Mouse (Mus musculus): ENCODE data around the gene Itga9. TPM values are rescaled to one million over a fixed set of nuclear protein-coding genes. Genes with fewer than 3 reads are reported as not detected.

Gene Itga9
- polyA plus RNA-seq, 1 experiment from 2014 or later = 2.8 TPM

DNA sequence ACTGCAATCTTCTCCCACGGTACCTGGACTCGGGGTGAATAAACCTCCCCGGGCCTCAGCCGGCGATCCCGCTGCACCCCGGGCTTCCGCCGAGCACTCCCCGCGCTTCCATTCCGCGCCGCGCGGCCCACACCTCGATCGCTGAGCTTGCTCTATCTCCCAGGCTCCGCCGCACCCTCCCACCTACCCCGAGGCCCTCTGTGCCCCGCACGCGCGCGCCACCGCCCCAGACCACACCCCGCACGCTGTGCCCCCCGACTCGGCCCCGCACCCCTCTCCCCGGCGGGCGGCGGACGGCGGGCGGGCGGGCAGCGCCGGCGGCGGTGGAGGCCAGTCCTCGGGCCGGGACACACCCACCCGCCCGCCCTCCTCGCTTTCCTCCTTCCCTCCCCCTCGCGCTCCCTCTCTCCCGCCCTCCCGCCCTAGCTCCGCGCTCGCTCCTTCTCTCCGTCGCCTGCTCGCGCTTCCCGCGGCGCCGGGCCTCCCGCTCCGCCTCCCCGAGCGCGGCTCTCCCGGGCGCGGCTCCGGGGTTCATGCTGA, 319.7 kb downstream of the Itga9 start, which contains the start of gene Ctdspl:
TSS of gene Ctdspl (plus strand) at position 343 of the 540 bp plus-strand sequence.
- ATAC-seq (ENCODE audit: low FRiP score, low read depth) = peak; percentile 59
- peak within 1 kb of the TSS; percentile 75 for H3K9ac ChIP-seq
- H3K4me3 ChIP-seq = peak within 1 kb of the TSS; percentile 89
- no peaks in the 10 kb centered on the region for H3K36me3 ChIP-seq
- H3K9me3 ChIP-seq = no peaks in the 10 kb centered on the region
- H3K27me3 ChIP-seq = no peaks in the 10 kb centered on the region
- WGBS = under 1% methylated on average over 32 of the region's 73 CpGs
- peak within 1 kb of the TSS; percentile 99 for H3K4me2 ChIP-seq
- peaks cover 40% of the 10 kb centered on the region for H3K4me1 ChIP-seq (replicated peaks)
- peak within 1 kb of the TSS; percentile 89 for H3K27ac ChIP-seq (replicated peaks)

GRCm38 (mm10) chr9:118926688-118927321, 320.3 kb downstream of the Itga9 start:
- H3K27me3 ChIP-seq = no peaks in the 10 kb centered on the region
- ATAC-seq (ENCODE audit: low FRiP score, low read depth) = peak; percentile 44; the same call in 1 of the 2 replicates

DNA sequence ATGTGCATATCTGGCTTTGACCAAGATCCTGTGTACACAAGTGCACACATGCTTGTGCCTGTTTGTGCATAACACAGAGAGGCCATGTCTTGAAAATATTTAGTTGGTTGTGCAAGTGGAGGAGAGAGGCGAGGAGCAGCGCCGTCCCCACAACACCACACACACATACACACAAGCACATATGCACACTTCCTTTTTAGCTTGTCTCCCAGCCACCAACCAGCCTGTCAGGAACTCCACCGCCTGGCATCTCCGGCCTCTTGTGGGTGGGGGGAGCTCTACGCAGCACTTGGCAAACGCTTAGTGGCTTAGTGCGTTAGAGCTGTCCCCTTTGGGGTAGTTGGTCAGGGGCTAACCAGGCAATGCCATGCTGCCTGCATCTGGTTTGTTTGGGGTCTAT, 321.0 kb downstream of the Itga9 start:
- H3K4me2 ChIP-seq = peak overlapping the region; percentile 99
- peak overlapping the region; percentile 89 for H3K4me3 ChIP-seq
- H3K27ac ChIP-seq (replicated peaks) = no peak overlapping the region; the same call in 1 of the 2 replicates
- ATAC-seq (ENCODE audit: low FRiP score, low read depth) = no peak
- peak overlapping the region; percentile 75 for H3K9ac ChIP-seq
- H3K9me3 ChIP-seq = no peaks in the 10 kb centered on the region
- no peaks in the 10 kb centered on the region for H3K27me3 ChIP-seq
- peaks cover 40% of the 10 kb centered on the region for H3K4me1 ChIP-seq (replicated peaks)
- 34% methylated on average over 8 of the region's 8 CpGs for WGBS
- no peaks in the 10 kb centered on the region for H3K36me3 ChIP-seq

More at GRCm38 (mm10) chr9:118926688-118927321, 320.3 kb downstream of the Itga9 start:
- WGBS = 2% methylated on average over 54 of the region's 68 CpGs
- no peaks in the 10 kb centered on the region for H3K9me3 ChIP-seq
- H3K4me3 ChIP-seq = peak overlapping the region; percentile 89
- peak overlapping the region; percentile 75 for H3K9ac ChIP-seq
- peaks cover 40% of the 10 kb centered on the region for H3K4me1 ChIP-seq (replicated peaks)
- H3K36me3 ChIP-seq = no peaks in the 10 kb centered on the region
- peak overlapping the region; percentile 89 for H3K27ac ChIP-seq (replicated peaks)
- peak overlapping the region; percentile 99 for H3K4me2 ChIP-seq

GRCm38 (mm10) chr9:118928007-118928406, 321.5 kb downstream of the Itga9 start:
- H3K9me3 ChIP-seq = no peaks in the 10 kb centered on the region
- H3K4me1 ChIP-seq (replicated peaks) = peaks cover 40% of the 10 kb centered on the region
- no peak overlapping the region for H3K27ac ChIP-seq (replicated peaks)
- no peaks in the 10 kb centered on the region for H3K27me3 ChIP-seq
- peak overlapping the region; percentile 75; the same call in 1 of the 2 replicates for H3K9ac ChIP-seq
- ATAC-seq (ENCODE audit: low FRiP score, low read depth) = no peak
- peak overlapping the region; percentile 89 for H3K4me3 ChIP-seq
- peak overlapping the region; percentile 99 for H3K4me2 ChIP-seq
- 56% methylated on average over 2 of the region's 2 CpGs for WGBS
- no peaks in the 10 kb centered on the region for H3K36me3 ChIP-seq

GRCm38 (mm10) chr9:118928656-118929055, 322.2 kb downstream of the Itga9 start:
- Histone ChIP-seq H3K4me3 (no peak overlapping the region), H3K36me3 (no peaks in the 10 kb centered on the region), H3K9ac (no peak overlapping the region), H3K4me1 (replicated peaks) (peaks cover 40% of the 10 kb centered on the region), H3K27ac (replicated peaks) (no peak overlapping the region), H3K27me3 (no peaks in the 10 kb centered on the region), H3K4me2 (peak overlapping the region; percentile 99), H3K9me3 (no peaks in the 10 kb centered on the region)
- WGBS = 50% methylated on average over 7 of the region's 7 CpGs
- no peak for ATAC-seq (ENCODE audit: low FRiP score, low read depth)

DNA sequence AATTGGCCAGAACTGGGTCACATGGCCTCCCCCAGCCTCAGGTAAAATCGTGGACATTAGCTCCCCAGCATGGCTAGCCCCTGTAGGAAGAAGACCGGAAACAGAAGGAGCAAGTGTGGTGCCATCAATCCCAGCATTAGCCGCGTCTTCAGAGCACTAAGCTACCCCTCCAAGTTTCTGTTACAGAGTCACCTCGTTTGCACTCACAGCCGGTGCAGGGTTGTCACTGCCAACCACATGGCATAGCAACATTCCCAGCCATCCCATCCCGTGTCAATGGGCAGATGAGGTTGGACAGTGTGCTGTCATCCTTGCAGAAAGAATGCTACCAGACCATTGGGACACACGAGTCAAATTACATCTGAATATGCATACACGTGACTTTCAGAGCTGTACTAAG, 324.1 kb downstream of the Itga9 start:
- no peaks in the 10 kb centered on the region for H3K36me3 ChIP-seq
- no peak overlapping the region for H3K27ac ChIP-seq (replicated peaks)
- H3K4me3 ChIP-seq = no peak overlapping the region
- no peaks in the 10 kb centered on the region for H3K27me3 ChIP-seq
- no peak overlapping the region for H3K9ac ChIP-seq
- H3K4me2 ChIP-seq = no peak overlapping the region
- no peak for ATAC-seq (ENCODE audit: low FRiP score, low read depth)
- 72% methylated on average over 9 of the region's 9 CpGs for WGBS
- peaks cover 32% of the 10 kb centered on the region for H3K4me1 ChIP-seq (replicated peaks)
- no peaks in the 10 kb centered on the region for H3K9me3 ChIP-seq

- no peaks in the 10 kb centered on the region for H3K36me3 ChIP-seq
- H3K27me3 ChIP-seq = no peaks in the 10 kb centered on the region
- H3K9me3 ChIP-seq = no peaks in the 10 kb centered on the region
- 91% methylated on average over 9 of the region's 9 CpGs for WGBS
- ATAC-seq (ENCODE audit: low FRiP score, low read depth) = no peak
- H3K27ac ChIP-seq (replicated peaks) = no peak overlapping the region
- H3K4me2 ChIP-seq = no peak overlapping the region
- peaks cover 21% of the 10 kb centered on the region for H3K4me1 ChIP-seq (replicated peaks)
- H3K9ac ChIP-seq = no peak overlapping the region
- H3K4me3 ChIP-seq = no peak overlapping the region
Observed at GRCm38 (mm10) chr9:118933800-118934199, 327.3 kb downstream of the Itga9 start.

DNA sequence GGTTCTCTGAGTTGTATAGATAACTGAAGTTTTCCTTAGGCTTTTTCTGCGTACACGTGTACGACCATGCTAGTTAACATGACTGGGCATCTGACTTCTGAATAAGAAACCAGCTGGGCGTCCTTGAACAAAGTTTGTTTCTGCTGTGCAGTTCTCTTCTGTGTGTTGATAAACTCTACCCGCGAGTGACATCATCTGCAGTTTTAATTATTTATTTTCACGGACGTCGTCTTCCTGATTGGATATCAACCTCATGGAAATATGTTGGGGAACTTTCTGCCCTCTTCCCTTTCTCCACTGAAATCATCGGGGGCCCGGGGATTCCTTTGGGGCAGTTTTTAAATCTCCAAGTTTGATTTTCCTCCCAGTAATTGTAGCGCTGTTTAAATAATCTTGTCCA, 327.8 kb downstream of the Itga9 start:
- Histone ChIP-seq H3K9ac (no peak overlapping the region), H3K4me1 (replicated peaks) (peaks cover 21% of the 10 kb centered on the region; the same call in 1 of the 2 replicates), H3K9me3 (no peaks in the 10 kb centered on the region), H3K4me2 (no peak overlapping the region), H3K27me3 (no peaks in the 10 kb centered on the region), H3K36me3 (no peaks in the 10 kb centered on the region), H3K4me3 (no peak overlapping the region), H3K27ac (replicated peaks) (no peak overlapping the region)
- 91% methylated on average over 12 of the region's 12 CpGs for WGBS
- ATAC-seq (ENCODE audit: low FRiP score, low read depth) = no peak

DNA sequence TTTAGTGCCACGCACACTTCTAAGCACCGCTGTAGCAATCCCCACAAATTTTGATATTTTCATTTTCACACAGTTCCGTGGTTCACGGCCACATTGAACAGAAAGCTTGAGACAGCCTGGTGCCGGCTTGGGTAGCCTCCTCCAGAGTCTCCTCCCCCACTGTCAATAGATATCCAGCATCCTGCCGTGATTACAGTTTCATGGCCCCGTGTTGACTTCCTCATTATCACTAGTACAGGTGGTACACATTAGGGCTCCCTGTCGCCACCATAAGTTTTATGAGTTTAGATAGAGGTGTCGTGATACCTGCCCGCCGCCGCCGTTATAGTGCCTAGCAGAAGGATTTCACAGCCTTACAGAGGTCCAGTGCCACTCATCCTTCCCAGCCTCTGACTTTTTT, 328.6 kb downstream of the Itga9 start:
- no peaks in the 10 kb centered on the region for H3K36me3 ChIP-seq
- H3K27ac ChIP-seq (replicated peaks) = no peak overlapping the region
- H3K9ac ChIP-seq = no peak overlapping the region
- 85% methylated on average over 13 of the region's 13 CpGs for WGBS
- no peaks in the 10 kb centered on the region for H3K27me3 ChIP-seq
- peaks cover 14% of the 10 kb centered on the region; the same call in 1 of the 2 replicates for H3K4me1 ChIP-seq (replicated peaks)
- ATAC-seq (ENCODE audit: low FRiP score, low read depth) = no peak
- H3K9me3 ChIP-seq = no peaks in the 10 kb centered on the region
- no peak overlapping the region for H3K4me2 ChIP-seq
- H3K4me3 ChIP-seq = no peak overlapping the region

DNA sequence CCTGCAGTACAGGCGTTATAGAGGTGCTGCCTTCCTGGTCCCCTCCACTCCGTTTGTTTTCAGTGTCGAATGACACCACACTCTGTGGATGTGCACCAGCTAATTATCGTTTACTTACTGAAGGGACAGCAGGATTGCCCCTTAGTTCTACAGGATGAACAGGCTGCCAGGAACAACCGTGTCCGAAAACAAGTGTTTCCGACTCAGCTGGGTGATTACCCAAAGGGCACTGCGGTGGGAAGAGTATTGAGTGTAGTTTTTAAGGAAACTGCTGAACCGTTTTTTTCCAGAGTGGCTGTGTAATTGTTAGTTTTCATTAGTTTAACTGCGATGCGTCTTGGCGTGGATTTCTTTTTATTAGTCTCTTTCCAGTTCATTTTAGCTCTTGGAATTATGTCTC, 329.6 kb downstream of the Itga9 start:
- no peak overlapping the region for H3K4me3 ChIP-seq
- H3K27me3 ChIP-seq = no peaks in the 10 kb centered on the region
- no peaks in the 10 kb centered on the region for H3K9me3 ChIP-seq
- no peak overlapping the region for H3K4me2 ChIP-seq
- no peaks in the 10 kb centered on the region for H3K36me3 ChIP-seq
- no peak overlapping the region for H3K9ac ChIP-seq
- H3K27ac ChIP-seq (replicated peaks) = no peak overlapping the region
- peaks cover 12% of the 10 kb centered on the region; the same call in 1 of the 2 replicates for H3K4me1 ChIP-seq (replicated peaks)
- ATAC-seq (ENCODE audit: low FRiP score, low read depth) = no peak
- 59% methylated on average over 12 of the region's 12 CpGs for WGBS

GRCm38 (mm10) chr9:118937515-118937914, 331.0 kb downstream of the Itga9 start:
- H3K27me3 ChIP-seq = no peaks in the 10 kb centered on the region
- peaks cover 12% of the 10 kb centered on the region; the same call in 1 of the 2 replicates for H3K4me1 ChIP-seq (replicated peaks)
- no peak overlapping the region for H3K9ac ChIP-seq
- H3K27ac ChIP-seq (replicated peaks) = no peak overlapping the region
- H3K4me3 ChIP-seq = no peak overlapping the region
- H3K4me2 ChIP-seq = no peak overlapping the region
- H3K36me3 ChIP-seq = no peaks in the 10 kb centered on the region
- H3K9me3 ChIP-seq = no peaks in the 10 kb centered on the region
- ATAC-seq (ENCODE audit: low FRiP score, low read depth) = no peak
- 42% methylated on average over 3 of the region's 3 CpGs for WGBS

DNA sequence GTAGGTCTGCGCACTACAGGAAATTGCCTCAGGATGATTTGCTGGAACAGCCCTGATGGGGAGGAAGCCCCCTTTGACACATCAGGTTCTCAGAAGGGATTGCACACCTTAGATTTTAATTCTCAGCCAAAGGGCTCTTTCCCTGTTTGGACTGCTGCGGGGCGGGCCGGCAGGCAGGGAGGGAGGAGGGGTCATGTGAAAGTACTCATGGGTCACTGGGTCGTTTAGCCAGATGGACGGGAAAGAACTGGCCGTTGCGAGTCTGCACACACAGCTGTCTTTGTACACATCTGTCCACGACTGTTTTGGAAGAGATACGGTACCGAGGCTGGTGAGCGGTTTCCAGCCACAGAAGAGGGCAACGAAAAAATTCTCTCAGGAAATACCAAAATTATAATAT, 332.9 kb downstream of the Itga9 start:
- WGBS = 30% methylated on average over 13 of the region's 13 CpGs
- Histone ChIP-seq H3K4me3 (no peak overlapping the region), H3K27me3 (no peaks in the 10 kb centered on the region), H3K9ac (no peak overlapping the region), H3K9me3 (no peaks in the 10 kb centered on the region), H3K27ac (replicated peaks) (no peak overlapping the region), H3K36me3 (no peaks in the 10 kb centered on the region), H3K4me1 (replicated peaks) (peaks cover 12% of the 10 kb centered on the region; the same call in 1 of the 2 replicates), H3K4me2 (no peak overlapping the region)
- no peak for ATAC-seq (ENCODE audit: low FRiP score, low read depth)
